Mouse (Mus musculus): ENCODE data around the gene Dctn2. TPM values are rescaled to one million over a fixed set of nuclear protein-coding genes. Genes with fewer than 3 reads are reported as not detected.

Dctn2 gene
- total and polyA plus RNA-seq, 3 experiments, result 66.3 to 91.9 (median 79.1) TPM

- in situ Hi-C loops (cut with MboI; ENCODE audit: low pct_ligation_motif_present, low pct_unique_long_range_greater_than_20kb, low sequenced_read_pairs), result no loop called here
- Histone ChIP-seq H3K9ac (ENCODE audit: insufficient read depth, low read depth) (peak overlapping the region; percentile 87; the same call in 1 of the 2 replicates), H3K79me2 (replicated peaks; ENCODE audit: control insufficient read depth, extremely low read depth, insufficient read depth, poor library complexity, severe bottlenecking) (no peaks in the 10 kb centered on the region), H3K27ac (ENCODE audit: insufficient read depth, low read depth) (no peak overlapping the region), H3K4me3 (replicated peaks in 1 of 3; ENCODE audit: low read depth in 2 of 3, low read length in 2 of 3, poor library complexity in 1 of 3) (peak overlapping the region in 2 of 3 experiments; percentile 58 to 75), H3K4me1 (ENCODE audit: control insufficient read depth in 1 of 2, insufficient read depth in 2 of 2) (peaks cover 5 to 36% of the 10 kb centered on the region in 2 experiments), H3K9me3 (replicated peaks; ENCODE audit: low read length) (no peaks in the 10 kb centered on the region), H3K27me3 (replicated peaks) (no peaks in the 10 kb centered on the region), H3K4me2 (ENCODE audit: insufficient read depth, low read depth, poor library complexity, severe bottlenecking) (0 out of 2 replicates have a peak overlapping the region, but pooled peaks have one; percentile 97), H3K36me3 (replicated peaks in 1 of 2; ENCODE audit: control insufficient read depth in 1 of 2, insufficient read depth in 1 of 2, low read length in 1 of 2) (peaks cover 18 to 24% of the 10 kb centered on the region in 2 experiments)
- no peak for DNase-seq (ENCODE audit: extremely low read depth)
- TF ChIP-seq POLR2A (IDR thresholded peaks at IDR 0.05; ENCODE audit: low read depth, low read length) (no peak), NELFE (IDR thresholded peaks at IDR 0.05; ENCODE audit: low read depth, low read length) (no peak), EP300 (IDR thresholded peaks at IDR 0.05; ENCODE audit: low read length) (no peak), NRF1 (IDR thresholded peaks at IDR 0.05; ENCODE audit: low read depth, low read length) (no peak), ZMIZ1 (IDR thresholded peaks at IDR 0.05; ENCODE audit: low read depth, low read length) (no peak), IRF4 (IDR thresholded peaks at IDR 0.05; ENCODE audit: low read depth, low read length) (no peak), GABPA (IDR thresholded peaks at IDR 0.05; ENCODE audit: insufficient replicate concordance, low read depth, low read length) (no peak), MEF2A (IDR thresholded peaks at IDR 0.05; ENCODE audit: borderline replicate concordance, low read depth, low read length) (no peak), RCOR1 (conservative IDR thresholded peaks at IDR 0.05; ENCODE audit: low read depth, low read length) (no peak), JUND (conservative IDR thresholded peaks at IDR 0.05; ENCODE audit: low read depth, low read length) (no peak), MAZ (IDR thresholded peaks at IDR 0.05; ENCODE audit: low read depth, low read length) (no peak), POLR2AphosphoS2 (IDR thresholded peaks at IDR 0.05; ENCODE audit: low read depth, low read length) (no peak), KAT2A (IDR thresholded peaks at IDR 0.05; ENCODE audit: insufficient replicate concordance, low read length) (no peak), UBTF (IDR thresholded peaks at IDR 0.05; ENCODE audit: low read depth, low read length) (no peak), CTCF (conservative IDR thresholded peaks at IDR 0.05 in 1 of 2, IDR thresholded peaks at IDR 0.05 in 1 of 2; ENCODE audit: low read depth in 2 of 2, low read length in 2 of 2) (no peak), PAX5 (IDR thresholded peaks at IDR 0.05; ENCODE audit: low read length) (no peak)
- dilution Hi-C loops (cut with MboI; ENCODE audit: extremely low pct_ligation_motif_present, extremely low pct_unique_long_range_greater_than_20kb, low sequenced_read_pairs), result no loop called here
These were observed 56.5 kb downstream of the Dctn2 start for GRCm38 (mm10) chr10:127322669-127323068.

GRCm38 (mm10) chr10:127323131-127323855, 57.1 kb downstream of the Dctn2 start:
- peak; percentile 72 for DNase-seq (ENCODE audit: extremely low read depth)
- dilution Hi-C loops (cut with MboI; ENCODE audit: extremely low pct_ligation_motif_present, extremely low pct_unique_long_range_greater_than_20kb, low sequenced_read_pairs), result no loop called here
- H3K79me2 ChIP-seq (replicated peaks; ENCODE audit: control insufficient read depth, extremely low read depth, insufficient read depth, poor library complexity, severe bottlenecking), result no peaks in the 10 kb centered on the region
- H3K4me3 ChIP-seq (replicated peaks in 1 of 3; ENCODE audit: low read depth in 2 of 3, low read length in 2 of 3, poor library complexity in 1 of 3), result peak overlapping the region; percentile 58 to 81 (median 75)
- H3K9ac ChIP-seq (ENCODE audit: insufficient read depth, low read depth), result peak overlapping the region; percentile 87
- in situ Hi-C loops (cut with MboI; ENCODE audit: low pct_ligation_motif_present, low pct_unique_long_range_greater_than_20kb, low sequenced_read_pairs), result no loop called here
- H3K4me2 ChIP-seq (ENCODE audit: insufficient read depth, low read depth, poor library complexity, severe bottlenecking), result peak overlapping the region; percentile 97
- peaks cover 5 to 36% of the 10 kb centered on the region in 2 experiments for H3K4me1 ChIP-seq (ENCODE audit: control insufficient read depth in 1 of 2, insufficient read depth in 2 of 2)
- no peaks in the 10 kb centered on the region for H3K9me3 ChIP-seq (replicated peaks; ENCODE audit: low read length)
- H3K36me3 ChIP-seq (replicated peaks in 1 of 2; ENCODE audit: control insufficient read depth in 1 of 2, insufficient read depth in 1 of 2, low read length in 1 of 2), result peaks cover 20 to 30% of the 10 kb centered on the region in 2 experiments
- no peaks in the 10 kb centered on the region for H3K27me3 ChIP-seq (replicated peaks)
- no peak overlapping the region for H3K27ac ChIP-seq (ENCODE audit: insufficient read depth, low read depth)
- no peak for TF ChIP-seq POLR2AphosphoS2 (IDR thresholded peaks at IDR 0.05; ENCODE audit: low read depth, low read length)
- TF ChIP-seq TCF12 (IDR thresholded peaks at IDR 0.05; ENCODE audit: low read depth, low read length), result 0 out of 2 replicates have a peak, but pooled peaks have one; percentile 33
- TF ChIP-seq ETS1 (conservative IDR thresholded peaks at IDR 0.05; ENCODE audit: low read depth, low read length), result no peak
- TF ChIP-seq IRF4 (IDR thresholded peaks at IDR 0.05; ENCODE audit: low read depth, low read length), result no peak
- TF ChIP-seq MXI1 (IDR thresholded peaks at IDR 0.05; ENCODE audit: low read depth, low read length), result no peak
- no peak for TF ChIP-seq MEF2A (IDR thresholded peaks at IDR 0.05; ENCODE audit: borderline replicate concordance, low read depth, low read length)
- peak; percentile 41; the same call in 1 of the 2 replicates for TF ChIP-seq SIN3A (IDR thresholded peaks at IDR 0.05; ENCODE audit: low read length)
- TF ChIP-seq E2F4 (IDR thresholded peaks at IDR 0.05; ENCODE audit: insufficient replicate concordance, low read depth, low read length), result no peak
- no peak for TF ChIP-seq NELFE (IDR thresholded peaks at IDR 0.05; ENCODE audit: low read depth, low read length)
- TF ChIP-seq USF2 (conservative IDR thresholded peaks at IDR 0.05; ENCODE audit: low read depth, low read length), result no peak
- no peak for TF ChIP-seq TBP (conservative IDR thresholded peaks at IDR 0.05; ENCODE audit: low read depth, low read length)
- TF ChIP-seq CHD1 (IDR thresholded peaks at IDR 0.05; ENCODE audit: low read depth, low read length), result 0 out of 2 replicates have a peak, but pooled peaks have one; percentile 6
- TF ChIP-seq ZC3H11A (IDR thresholded peaks at IDR 0.05; ENCODE audit: low read depth, low read length), result no peak
- peak; percentile 57 for TF ChIP-seq CHD2 (IDR thresholded peaks at IDR 0.05; ENCODE audit: low read length)
- TF ChIP-seq MAX (IDR thresholded peaks at IDR 0.05; ENCODE audit: low read length), result no peak
- no peak for TF ChIP-seq BHLHE40 (IDR thresholded peaks at IDR 0.05; ENCODE audit: low read depth, low read length)
- no peak for TF ChIP-seq GABPA (IDR thresholded peaks at IDR 0.05; ENCODE audit: insufficient replicate concordance, low read depth, low read length)
- peak; percentile 87 for TF ChIP-seq ZNF384 (IDR thresholded peaks at IDR 0.05; ENCODE audit: low read depth, low read length)
- TF ChIP-seq USF1 (IDR thresholded peaks at IDR 0.05; ENCODE audit: low read depth, low read length), result no peak
- TF ChIP-seq MYC (IDR thresholded peaks at IDR 0.05; ENCODE audit: low read depth, low read length), result no peak
- TF ChIP-seq SMC3 (IDR thresholded peaks at IDR 0.05; ENCODE audit: low read depth, low read length), result no peak
